Mouse (Mus musculus) urinary bladder, postnatal 25 days (tissue): ENCODE results near the gene Clpsl2.

Source experiments
- DNase-seq: peaks from one replicate; pipeline ENCODE4 v3.0.0; 2022; ENCODE audit warnings: low spot score

The Clpsl2 gene

GRCm38 (mm10) chr17:28560598-28560997 lies 11.4 kb downstream of the Clpsl2 start, which contains the start of gene Clps:
TSS of gene Clps (minus strand) at chr17:28560766.
- no peak for DNase-seq

GRCm38 (mm10) chr17:28561613-28562012 lies 12.4 kb downstream of the Clpsl2 start:
- DNase-seq, result no peak

- DNase-seq, result no peak
Observed at GRCm38 (mm10) chr17:28565181-28565580, 16.0 kb downstream of the Clpsl2 start.

GRCm38 (mm10) chr17:28567541-28567940 lies 18.3 kb downstream of the Clpsl2 start:
- no peak for DNase-seq

- no peak for DNase-seq
Observed at GRCm38 (mm10) chr17:28571868-28572267, 22.7 kb downstream of the Clpsl2 start.

GRCm38 (mm10) chr17:28572521-28572920 lies 23.3 kb downstream of the Clpsl2 start:
- DNase-seq, result no peak

GRCm38 (mm10) chr17:28572941-28573340 lies 23.7 kb downstream of the Clpsl2 start:
- no peak for DNase-seq

GRCm38 (mm10) chr17:28575244-28576125 lies 26.3 kb downstream of the Clpsl2 start, which contains the start of gene Lhfpl5:
TSS of gene Lhfpl5 (plus strand) at chr17:28575641.
- DNase-seq, result peak; percentile 24

GRCm38 (mm10) chr17:28580396-28580795 lies 31.2 kb downstream of the Clpsl2 start:
- DNase-seq, result peak; percentile 61

- no peak for DNase-seq
Observed at GRCm38 (mm10) chr17:28581056-28581455, 31.8 kb downstream of the Clpsl2 start.

GRCm38 (mm10) chr17:28586509-28586908 lies 37.3 kb downstream of the Clpsl2 start:
- DNase-seq, result no peak

- no peak for DNase-seq
Observed at GRCm38 (mm10) chr17:28588591-28588990, 39.4 kb downstream of the Clpsl2 start.

- no peak for DNase-seq
Observed at GRCm38 (mm10) chr17:28590596-28590995, 41.4 kb downstream of the Clpsl2 start.

GRCm38 (mm10) chr17:28591476-28591875 lies 42.3 kb downstream of the Clpsl2 start:
- DNase-seq, result no peak

- peak; percentile 71 for DNase-seq
Observed at GRCm38 (mm10) chr17:28592998-28593397, 43.8 kb downstream of the Clpsl2 start.

GRCm38 (mm10) chr17:28593965-28594364 lies 44.8 kb downstream of the Clpsl2 start:
- DNase-seq, result no peak

- DNase-seq, result no peak
Observed at GRCm38 (mm10) chr17:28600780-28601179, 51.6 kb downstream of the Clpsl2 start.

GRCm38 (mm10) chr17:28601557-28602250 lies 52.5 kb downstream of the Clpsl2 start:
- no peak for DNase-seq
